Mouse (Mus musculus) gastrocnemius, adult 18-20 months (tissue): Measurements from ENCODE around the gene Hsd17b1. TPM values are rescaled to one million over a fixed set of nuclear protein-coding genes. Genes with fewer than 3 reads are reported as not detected.

Experiments used
- DNase-seq: peaks from one replicate; pipeline ENCODE4 v3.0.0; 2021; ENCODE audit warnings: low spot score
- long read RNA-seq, 2 experiments: library from polyadenylated mRNA; stranded (forward); transcript quantifications; one replicate each; pipeline ENCODE4 v2.0.0; 2021
- total RNA-seq, 2 experiments: library from RNA; stranded (reverse); gene quantifications; 2 replicates each; pipeline ENCODE4 v1.2.3; 2021

The Hsd17b1 gene
- total RNA-seq = under 1 TPM; 0.16 to 0.33 TPM
- long read RNA-seq, experiment 1 = 0 reads
- long read RNA-seq, experiment 2 = 0 reads

GRCm38 (mm10) chr11:101078121-101078520, at the start of gene Hsd17b1:
Gene Hsd17b1 (plus strand): TSS chr11:101078411.
- no peak for DNase-seq

- no peak for DNase-seq
These were observed 48.9 kb upstream of the Hsd17b1 start for GRCm38 (mm10) chr11:101029320-101029719.

GRCm38 (mm10) chr11:101030136-101030807, 47.9 kb upstream of the Hsd17b1 start:
- no peak for DNase-seq

GRCm38 (mm10) chr11:101030808-101031156, 47.4 kb upstream of the Hsd17b1 start:
- DNase-seq = no peak

GRCm38 (mm10) chr11:101031470-101031869, 46.7 kb upstream of the Hsd17b1 start:
- no peak for DNase-seq

GRCm38 (mm10) chr11:101033856-101034500, 44.2 kb upstream of the Hsd17b1 start:
- DNase-seq = peak; percentile 60

GRCm38 (mm10) chr11:101034614-101035327, 43.4 kb upstream of the Hsd17b1 start:
- no peak for DNase-seq

- no peak for DNase-seq
These were observed 42.9 kb upstream of the Hsd17b1 start for GRCm38 (mm10) chr11:101035328-101035695.

GRCm38 (mm10) chr11:101037795-101038194, 40.4 kb upstream of the Hsd17b1 start:
- no peak for DNase-seq

GRCm38 (mm10) chr11:101045826-101046225, 32.4 kb upstream of the Hsd17b1 start:
- no peak for DNase-seq

GRCm38 (mm10) chr11:101046440-101046839, 31.8 kb upstream of the Hsd17b1 start:
- no peak for DNase-seq

GRCm38 (mm10) chr11:101047502-101047901, 30.7 kb upstream of the Hsd17b1 start:
- DNase-seq = no peak

GRCm38 (mm10) chr11:101050359-101050758, 27.9 kb upstream of the Hsd17b1 start:
- DNase-seq = no peak

- no peak for DNase-seq
These were observed 27.1 kb upstream of the Hsd17b1 start for GRCm38 (mm10) chr11:101051051-101051493.

- no peak for DNase-seq
These were observed 26.6 kb upstream of the Hsd17b1 start for GRCm38 (mm10) chr11:101051617-101052016.

GRCm38 (mm10) chr11:101052751-101053473, 25.3 kb upstream of the Hsd17b1 start:
- DNase-seq = peak; percentile 80

- DNase-seq = no peak
These were observed 24.2 kb upstream of the Hsd17b1 start for GRCm38 (mm10) chr11:101053974-101054373.

- no peak for DNase-seq
These were observed 22.8 kb upstream of the Hsd17b1 start for GRCm38 (mm10) chr11:101055418-101055817.

GRCm38 (mm10) chr11:101056885-101057284, 21.3 kb upstream of the Hsd17b1 start:
- DNase-seq = peak; percentile 72

GRCm38 (mm10) chr11:101057860-101058259, 20.4 kb upstream of the Hsd17b1 start:
- DNase-seq = peak; percentile 94

GRCm38 (mm10) chr11:101058726-101059125, 19.5 kb upstream of the Hsd17b1 start:
- no peak for DNase-seq

- DNase-seq = no peak
These were observed 18.7 kb upstream of the Hsd17b1 start for GRCm38 (mm10) chr11:101059473-101059872.
